Mouse (Mus musculus) CD8-positive naive resting alpha-beta T cell, adult 2 months (primary cell): ENCODE results near the gene Banp.

ENCODE experiments used
- DNase-seq, 2 experiments: peaks; one replicate each; pipeline ENCODE4 v3.0.0; 2022; ENCODE audit warnings: low read depth in 2 of 2, low spot score in 2 of 2

The Banp gene

DNA sequence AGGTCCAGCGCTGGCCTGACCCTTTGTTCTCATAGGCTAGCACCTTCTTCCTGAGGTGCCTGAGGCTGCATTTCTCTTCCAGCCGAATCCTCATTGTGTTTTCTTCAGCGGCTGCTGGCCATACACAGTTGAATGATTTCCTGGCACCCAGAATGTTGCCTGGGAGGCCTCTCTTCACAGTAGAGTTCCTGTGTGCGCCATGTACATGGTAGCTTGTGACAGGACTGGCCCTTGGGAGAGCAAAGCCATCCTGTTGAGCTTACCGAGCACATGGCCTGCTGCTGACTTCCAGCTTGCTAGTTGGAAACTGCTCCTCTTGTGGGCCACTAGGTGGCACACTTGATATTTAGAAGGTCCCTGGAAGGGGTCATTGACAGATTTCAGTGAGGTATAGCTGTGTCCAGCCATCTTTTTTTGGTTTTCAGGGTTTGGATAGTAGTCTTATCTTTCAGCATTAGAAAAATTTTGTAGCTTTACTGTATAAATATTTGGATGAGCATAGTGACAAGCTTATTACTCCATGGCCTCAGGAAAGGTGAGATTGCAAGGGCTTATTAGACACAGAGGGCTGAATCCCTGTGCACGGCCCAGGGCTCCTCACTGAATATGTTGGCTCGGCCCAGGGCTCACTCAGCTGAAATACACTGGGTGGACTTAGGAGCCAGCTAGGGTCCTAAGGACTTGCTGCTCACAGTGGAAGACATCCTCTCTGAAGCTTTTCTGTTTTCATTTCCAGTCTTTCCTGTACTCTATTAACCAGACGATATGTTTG, 28.5 kb downstream of the Banp start:
- DNase-seq, result no peak

DNA sequence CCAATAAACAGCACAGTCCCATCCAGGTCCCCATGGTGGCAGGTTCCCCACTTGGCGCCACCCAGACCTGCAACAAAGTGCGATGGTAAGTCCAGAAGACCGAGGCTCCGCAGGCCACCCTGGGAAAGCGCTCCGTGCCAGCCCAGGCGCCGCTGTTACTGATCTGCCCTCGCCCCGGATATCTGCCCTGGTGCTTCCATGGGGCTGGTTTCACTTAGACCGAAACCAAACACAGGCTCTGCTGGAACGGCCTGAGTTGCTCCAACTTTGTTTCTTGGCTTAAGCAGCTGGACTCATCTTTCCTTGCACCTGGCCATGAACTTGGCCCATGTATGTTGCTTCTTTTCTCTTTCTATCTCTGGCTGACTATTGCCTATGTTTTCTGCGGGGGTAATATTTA, 29.1 kb downstream of the Banp start:
- DNase-seq, result no peak

DNA sequence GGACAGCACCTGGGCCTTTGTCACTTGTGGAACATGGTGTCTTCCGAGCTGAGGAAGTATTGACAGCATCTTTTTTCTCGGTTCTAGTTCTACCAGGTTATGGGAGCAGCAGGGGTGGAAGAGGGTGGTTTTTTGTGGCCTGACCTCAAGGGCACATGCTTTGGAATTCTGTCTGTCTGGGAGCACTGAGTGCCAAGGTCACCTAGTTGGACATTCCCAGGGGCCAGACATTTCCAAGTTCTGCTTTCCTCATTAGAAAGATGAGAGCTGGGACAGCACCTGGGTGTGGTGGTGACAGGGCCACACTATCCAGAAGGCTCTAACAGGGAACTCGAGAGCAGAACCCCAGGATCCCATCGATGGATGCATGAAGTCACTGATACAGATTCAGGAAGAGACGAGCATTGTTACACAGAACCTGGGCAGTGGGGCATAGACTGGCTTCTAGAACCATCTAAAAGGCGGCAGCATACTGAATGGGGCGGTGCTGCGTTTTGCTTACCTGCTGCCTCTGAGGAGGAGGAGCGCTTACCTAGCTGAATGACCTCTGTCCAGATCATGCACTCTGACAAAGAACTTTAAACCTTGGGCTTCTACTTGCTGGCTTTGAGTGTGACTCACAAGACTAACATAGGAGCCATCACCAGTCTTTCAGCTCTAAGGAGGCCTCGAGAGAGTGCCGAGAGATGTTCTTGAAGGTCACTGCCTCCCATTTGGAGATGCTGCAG, 31.4 kb downstream of the Banp start:
- no peak for DNase-seq

DNA sequence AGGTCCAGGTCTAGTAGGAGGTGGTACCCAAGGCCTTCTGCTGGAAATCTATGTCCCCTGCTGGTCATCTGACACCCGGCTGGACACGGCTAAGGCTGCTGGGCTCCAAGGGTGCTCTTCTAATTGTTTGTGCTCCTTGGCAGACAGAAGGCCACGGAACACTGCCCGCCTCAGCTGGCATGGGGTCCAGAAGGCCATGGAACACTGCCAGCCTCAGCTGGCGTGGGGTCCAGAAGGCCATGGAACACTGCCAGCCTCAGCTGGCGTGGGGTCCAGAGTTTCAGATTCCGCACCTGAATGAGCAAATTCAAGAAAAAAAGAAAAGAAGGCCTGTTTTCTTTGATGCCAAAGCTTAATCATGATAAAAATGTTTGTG, 32.0 kb downstream of the Banp start:
- no peak for DNase-seq

DNA sequence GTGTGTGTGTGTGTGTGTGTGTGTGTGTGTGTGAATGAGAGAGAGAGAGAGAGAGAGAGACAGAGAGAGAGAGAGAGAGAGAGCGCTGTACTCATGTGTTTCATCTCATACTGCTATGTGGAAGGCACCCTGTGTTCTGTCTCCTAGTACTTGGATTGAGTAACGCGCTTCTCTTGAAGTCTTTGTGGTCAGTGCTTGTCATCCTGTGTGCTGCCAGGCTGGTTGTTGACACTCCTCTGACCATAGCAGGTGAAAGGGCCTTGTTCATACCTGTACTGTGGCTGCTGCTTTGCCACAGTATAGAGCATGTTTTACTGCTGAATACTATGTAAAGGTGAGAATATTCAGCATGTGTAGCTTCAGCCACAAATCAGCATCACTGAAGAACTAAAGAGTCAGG, 36.1 kb downstream of the Banp start:
- DNase-seq, result no peak

DNA sequence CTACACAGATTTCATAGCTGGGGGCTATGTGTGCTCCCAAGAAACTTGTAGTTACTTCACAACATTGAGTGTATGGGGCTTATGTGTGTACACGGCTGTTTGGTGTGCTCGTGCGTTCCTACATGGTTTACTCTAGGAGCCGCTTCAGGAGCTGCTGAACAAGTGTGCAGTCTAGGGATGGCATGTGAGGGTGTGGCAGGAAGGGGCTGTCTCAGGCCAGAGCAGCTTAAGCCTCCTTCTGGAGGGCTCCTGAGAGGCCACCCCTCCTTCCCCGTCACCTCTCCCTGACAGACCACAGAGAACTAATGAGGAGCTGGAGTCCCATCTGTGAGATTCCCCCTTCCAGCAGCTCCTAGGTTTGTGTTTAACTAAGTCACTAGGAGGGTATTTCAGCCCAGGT, 38.3 kb downstream of the Banp start:
- no peak for DNase-seq

DNA sequence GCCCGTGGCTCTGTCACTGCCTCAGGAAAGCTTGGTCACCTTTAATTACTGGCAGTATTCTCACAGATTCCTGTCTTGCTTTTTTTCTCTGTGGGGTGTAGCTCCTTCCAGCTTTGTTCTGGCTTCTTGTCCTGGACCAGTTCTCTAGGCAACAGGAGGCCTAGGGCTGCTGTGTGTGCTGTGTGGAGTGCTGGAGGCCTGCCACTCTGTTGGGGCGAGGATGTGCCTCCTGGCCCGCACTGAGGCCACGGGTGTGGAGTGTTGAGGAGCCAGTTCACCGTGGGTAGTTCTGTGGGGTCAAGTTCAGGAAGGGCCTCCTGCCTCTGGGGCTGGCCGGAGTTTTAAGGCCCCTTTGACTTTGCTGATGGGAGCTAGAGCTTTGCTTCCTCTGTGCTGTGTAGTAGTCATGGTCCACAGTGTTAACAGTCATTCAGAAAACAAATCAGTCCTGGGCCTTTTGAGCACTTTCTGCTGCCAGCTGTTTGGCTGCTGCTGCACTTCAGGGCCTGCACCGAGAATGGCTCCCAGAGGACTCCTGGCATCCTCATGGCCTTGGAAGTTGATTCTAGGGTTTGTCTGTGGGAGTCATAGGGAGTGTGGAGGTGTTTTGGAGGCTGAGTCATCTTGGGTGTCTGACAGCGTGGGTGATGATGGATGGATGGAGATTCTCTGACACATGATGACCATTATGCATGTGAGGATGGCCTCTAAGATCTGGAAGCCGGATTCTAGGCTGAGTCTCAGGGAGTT, 41.1 kb downstream of the Banp start:
- DNase-seq, result no peak

DNA sequence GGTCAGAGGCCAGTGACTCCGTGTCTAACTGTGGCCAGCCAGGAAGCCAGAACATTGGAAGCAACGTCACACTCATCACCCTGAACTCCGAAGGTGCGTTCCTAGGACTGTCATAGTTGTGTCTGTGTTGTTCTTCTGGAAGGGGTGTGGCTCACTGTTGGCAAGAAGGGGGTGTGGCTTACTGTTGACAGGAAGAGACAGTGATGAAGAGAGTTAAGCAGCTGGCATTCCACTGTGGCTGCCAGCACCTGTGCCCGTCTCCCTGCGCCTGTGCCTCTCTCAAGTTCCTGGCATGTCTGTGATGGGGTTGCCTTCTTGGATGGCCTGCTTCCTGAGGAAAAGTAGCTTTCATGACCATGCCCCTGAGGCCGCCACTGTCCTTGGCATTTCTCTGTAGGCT, 42.1 kb downstream of the Banp start:
- no peak for DNase-seq

DNA sequence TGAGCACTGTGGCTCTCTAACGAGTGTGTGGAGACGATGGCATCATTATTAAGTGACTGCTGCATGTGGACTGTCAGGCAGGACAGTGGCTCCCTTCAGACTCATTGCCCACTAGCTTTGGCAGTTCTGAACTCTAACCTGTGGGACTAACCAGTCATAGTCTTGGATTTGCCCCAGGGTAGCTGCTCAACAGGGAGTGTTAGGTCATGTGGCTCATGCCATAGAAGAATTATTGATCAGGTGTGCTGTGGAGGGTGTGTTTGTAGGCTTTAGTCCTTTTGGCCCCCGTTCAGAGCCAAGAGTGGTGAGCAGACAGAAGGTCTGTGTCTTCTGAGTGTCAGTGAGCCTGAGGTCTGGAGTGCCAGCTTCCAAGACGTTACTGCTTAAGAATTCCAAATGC, 43.4 kb downstream of the Banp start:
- no peak for DNase-seq

DNA sequence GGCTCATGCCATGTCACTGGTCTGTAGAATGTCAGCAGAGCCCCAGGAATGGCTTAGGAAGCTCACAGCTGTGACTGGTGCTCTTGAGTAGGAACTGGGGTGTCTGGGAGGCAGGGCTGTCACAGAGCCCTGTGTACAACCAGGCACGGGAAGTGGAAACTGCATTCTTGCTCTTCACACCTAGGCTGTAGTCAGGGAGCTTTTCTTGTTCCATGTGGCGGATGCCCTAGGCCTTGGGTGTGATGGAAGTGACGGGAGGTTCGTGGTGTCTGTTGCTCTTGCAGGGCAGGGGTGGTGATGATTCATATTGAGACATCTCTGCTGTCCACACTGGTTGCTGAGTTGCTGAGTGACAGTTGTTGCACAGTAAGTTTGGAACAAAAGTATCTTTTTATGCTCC, 45.6 kb downstream of the Banp start:
- no peak for DNase-seq

DNA sequence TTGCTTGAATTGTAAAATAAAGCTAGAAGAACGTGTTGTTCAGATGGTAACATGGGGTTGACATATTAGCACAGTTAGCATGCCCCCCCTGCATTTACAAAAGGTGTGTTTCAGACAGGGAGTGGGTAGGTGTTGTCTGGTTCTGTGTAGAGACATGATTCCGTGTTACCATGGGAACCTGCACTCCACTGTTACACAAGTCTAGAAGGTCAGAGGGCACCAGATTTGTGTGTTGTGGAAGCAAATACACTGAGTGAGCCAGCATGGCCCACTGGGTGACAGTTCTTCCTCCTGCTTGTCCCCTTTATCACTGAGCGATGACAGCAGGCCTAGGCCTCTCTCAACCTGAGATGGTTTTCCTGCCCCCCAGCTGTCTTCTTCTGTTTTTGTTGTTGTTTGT, 46.3 kb downstream of the Banp start:
- DNase-seq, result no peak

DNA sequence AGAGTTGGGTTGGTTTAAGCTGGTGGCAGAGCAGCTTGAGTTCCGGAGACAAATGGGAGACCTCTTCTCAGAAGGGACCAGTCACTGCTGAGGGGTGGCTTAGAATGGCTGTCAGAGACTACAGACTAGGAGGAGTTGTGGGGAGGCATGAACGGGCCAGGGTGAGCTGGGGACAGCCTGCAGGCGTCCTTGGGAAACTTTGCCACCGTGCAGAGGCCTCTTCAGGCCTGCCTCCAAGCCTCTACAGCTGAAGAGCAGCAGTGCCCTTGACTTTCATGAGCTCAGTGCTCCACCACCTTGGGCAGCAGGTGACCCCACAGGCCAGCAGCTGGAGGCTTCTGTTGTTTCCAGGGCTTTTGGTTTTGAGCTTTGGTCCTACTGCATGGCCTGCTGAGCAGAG, 49.1 kb downstream of the Banp start:
- DNase-seq, result no peak

DNA sequence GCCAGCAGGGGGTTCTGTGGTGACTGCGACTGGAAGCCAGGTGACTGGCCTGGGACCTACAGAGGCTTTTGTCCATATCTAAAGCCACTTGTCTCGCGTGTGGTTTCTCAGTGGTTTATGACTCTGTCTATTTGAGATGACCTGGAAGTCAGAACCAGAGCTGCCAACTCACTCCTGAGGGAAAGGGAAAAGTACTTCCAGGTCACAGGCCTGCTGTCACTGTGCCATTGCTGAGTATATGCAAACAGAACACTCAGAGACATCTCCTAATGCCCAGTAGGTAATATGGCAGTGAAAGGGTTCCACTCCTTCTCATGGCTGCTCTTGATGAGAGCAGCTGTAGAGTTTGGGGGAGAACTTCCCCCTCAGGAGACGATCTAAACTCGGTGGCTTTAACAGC, 49.7 kb downstream of the Banp start:
- DNase-seq, result no peak

DNA sequence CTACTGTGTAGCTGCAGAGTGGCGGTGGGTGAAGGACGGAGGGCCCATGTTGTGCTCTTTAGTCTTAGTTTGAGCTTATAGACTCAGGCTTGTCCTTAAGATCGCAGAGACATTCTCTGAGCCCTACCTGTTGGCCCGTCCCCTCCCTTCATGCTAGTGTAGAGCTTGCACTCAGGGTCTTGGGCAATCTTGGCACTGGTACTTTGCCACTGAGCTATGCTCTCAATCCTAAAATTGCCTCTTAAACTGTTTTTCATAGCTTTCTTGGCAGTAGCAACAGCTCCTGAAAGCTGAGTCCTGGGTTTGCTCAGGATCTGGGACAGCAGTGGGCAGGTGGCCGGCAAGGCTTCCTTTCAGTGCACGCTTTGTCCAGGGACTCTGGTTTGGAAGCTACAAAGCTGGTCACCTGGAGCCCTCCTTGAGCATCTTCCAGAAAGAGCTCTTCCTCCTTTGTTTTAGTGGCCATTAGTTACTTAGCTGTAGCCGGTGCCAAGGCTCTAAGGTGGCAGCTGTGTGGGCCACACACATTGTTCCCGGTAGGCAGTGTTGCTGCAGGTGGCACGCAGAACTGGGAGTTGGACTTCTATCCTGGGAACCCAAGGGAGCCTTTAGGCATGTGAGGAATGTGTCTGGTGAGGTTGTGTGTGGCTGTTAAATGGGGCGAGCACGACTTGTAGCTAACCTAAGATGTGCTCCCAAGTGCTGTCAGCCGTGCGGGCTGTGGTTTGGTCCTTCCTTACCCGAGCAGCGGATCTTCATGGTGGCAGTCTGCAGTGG, 52.0 kb downstream of the Banp start:
- DNase-seq, result no peak

DNA sequence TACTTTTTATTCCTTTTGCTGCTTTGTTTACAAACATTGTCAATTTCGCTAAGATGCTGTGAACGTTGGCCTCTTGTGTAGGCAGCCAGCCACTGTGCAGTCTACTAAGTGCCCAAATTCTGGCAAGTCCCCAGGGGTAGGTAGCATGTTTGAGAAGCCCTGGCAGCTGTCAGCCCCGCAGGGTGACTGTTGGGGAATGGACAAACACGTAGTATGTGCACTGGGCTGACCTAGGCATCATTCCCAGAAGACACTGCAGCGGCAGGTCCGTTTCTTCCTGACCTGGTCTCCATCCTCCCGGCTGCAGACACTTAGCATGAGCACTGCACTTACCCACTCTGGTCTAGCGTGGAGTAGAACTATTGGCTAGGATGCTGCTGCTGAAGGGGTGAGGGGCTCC, 54.1 kb downstream of the Banp start:
- DNase-seq, result no peak

DNA sequence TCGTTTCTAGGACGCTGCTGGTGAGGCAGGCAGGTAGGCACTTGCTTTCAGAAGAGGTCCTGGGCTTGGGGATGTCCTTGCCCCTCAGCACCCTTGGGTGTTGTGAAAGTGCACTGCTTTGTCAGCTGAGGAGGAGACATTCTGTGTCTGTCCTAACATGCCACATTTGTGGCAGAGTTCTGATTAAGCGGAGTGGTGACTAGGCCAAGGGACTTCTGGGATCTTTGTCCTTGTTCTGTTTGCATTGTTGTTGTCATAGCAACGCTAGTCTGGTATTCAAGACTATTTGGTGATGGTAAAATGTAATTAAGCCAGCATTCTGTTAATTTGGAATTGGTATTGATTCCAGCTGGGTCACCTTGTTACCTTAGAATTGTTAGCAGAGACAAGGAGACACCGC, 54.6 kb downstream of the Banp start:
- DNase-seq, result no peak

DNA sequence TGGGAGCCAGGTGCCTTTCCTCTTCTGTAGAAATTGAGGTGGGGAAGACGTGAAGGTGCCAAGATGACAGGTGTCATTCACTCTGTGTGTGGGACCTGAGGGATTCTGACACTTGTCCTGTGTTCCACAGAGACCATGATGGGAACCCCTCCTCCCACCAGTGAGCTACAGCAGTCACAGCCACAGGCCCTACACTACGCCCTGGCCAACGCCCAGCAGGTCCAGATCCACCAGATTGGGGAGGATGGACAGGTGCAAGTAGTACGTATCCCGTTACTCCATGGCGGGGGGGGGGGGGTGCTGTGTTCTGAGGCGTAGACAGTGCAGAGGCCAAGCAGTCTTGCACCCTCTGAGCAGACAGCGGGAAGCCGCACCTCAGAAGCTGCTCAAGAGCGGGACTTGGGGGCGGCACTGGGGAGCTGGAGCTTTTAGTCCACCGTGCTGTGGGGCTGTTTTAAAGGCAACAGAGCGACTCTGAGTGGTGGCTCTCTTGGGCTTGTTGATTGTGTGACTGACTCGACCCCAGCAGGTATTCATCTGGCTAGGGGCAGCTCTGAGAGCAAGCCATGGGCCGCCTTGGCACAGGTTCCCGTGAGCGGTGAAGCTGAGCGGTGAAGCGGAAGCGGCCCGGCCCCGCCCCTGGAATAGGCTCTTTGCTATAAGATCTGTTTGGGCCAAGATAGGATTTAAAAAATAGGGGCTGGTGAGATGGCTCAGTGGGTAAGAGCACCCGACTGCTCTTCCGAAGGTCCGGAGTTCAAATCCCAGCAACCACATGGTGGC, 56.1 kb downstream of the Banp start:
- no peak for DNase-seq

DNA sequence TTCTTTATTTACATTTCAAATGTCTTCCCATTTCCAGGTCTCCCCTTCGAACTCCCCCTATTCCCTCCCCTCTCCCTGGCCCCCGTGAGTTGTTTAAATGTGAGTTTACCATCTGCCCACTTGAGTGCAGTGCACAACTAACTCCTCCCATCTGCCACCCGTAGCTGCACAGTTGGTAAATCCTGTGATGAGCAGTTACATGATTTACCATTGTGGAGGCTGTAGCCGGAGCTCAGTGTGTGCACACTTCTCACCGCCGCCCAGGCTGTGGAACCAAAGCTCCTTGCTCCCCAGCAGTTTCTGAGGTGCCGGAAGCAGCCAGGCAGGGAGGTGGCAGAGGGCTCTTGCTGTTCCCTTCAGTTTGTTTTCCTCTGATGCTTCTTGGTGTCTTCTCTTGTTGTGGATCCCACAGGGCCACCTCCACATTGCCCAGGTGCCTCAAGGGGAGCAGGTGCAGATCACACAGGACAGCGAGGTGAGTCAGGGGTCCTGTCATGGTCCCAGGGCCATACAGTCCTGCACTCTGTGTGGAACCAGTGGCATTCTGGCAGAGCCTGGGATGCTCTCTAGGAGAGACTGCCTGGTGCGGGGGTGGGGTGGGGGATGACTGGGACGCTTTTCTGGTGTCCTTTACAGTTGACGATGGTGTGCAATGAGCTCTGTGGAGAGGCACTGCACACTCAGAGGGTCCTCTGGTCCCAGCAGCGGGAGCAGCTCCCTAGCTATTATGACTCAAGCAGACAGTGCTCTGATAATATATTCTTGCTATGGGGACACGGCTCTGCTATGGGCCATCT, 57.3 kb downstream of the Banp start:
- DNase-seq, result no peak

DNA sequence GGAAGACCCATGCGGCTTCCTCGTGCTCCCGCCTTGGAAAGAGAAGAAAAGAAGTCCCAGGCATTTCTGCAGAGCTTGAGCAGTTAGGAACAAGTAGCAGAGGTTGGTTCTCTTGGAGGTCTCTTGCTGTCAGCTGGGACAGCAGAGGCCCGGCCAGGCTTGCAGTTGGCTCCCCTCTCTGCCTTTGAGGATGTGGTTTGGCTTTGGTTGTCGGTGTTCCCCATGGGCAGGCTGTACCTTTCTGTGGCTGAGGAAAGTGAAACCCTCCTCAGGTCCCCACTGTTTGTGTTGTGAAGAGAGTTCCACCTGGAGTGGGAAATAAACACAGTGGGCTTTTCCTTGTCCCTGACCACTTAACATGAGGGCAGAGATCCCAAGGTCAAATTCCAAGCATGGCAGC, 58.8 kb downstream of the Banp start:
- DNase-seq, result no peak

DNA sequence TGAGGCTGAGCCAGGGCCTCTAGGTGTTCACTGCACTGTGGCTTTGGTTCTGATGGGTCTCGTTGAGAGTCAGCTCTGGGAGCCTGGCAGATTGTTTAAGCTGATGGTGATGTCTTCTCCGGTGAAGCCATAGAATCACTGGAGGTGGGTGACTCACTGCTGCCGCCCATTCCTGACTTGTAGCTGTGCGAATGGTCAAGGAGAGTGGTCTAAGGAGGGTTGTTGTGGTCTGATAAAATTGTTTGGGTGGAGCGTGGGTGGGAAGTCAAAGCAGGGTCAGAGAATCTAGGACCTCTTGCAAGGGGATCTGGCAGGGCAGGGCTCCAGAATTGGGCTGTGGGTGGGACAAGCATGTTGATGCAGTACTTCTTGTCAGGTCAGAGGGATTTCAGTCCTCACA, 61.1 kb downstream of the Banp start:
- no peak for DNase-seq
